Mouse (Mus musculus): ENCODE data around the gene Wscd2.

GRCm38 (mm10) chr5:113638055-113638454 lies 147.9 kb downstream of the Wscd2 start:
- TF ChIP-seq CTCF (IDR thresholded peaks at IDR 0.05; ENCODE audit: extremely low read depth, insufficient read depth, low read length) (no peak), POLR2A (IDR thresholded peaks at IDR 0.05; ENCODE audit: extremely low read depth, insufficient read depth, low read length) (no peak)
